Mouse (Mus musculus) myocyte (in vitro differentiated cells): ENCODE data around the gene Gm12789. TPM values are rescaled to one million over a fixed set of nuclear protein-coding genes. Genes with fewer than 3 reads are reported as not detected.
"Not testable (repeated sequence)": the region's sequence is repeated elsewhere in the genome, so short reads cannot be mapped to it uniquely, and the experiment has no call there.

Source experiments
- H3K27me3 ChIP-seq: one replicate; pipeline ENCODE4 v1.6.1; 2011; ENCODE audit not compliant: control insufficient read depth, insufficient read depth, insufficient read length
- H3K36me3 ChIP-seq: one replicate; pipeline ENCODE4 v1.6.1; 2011; ENCODE audit not compliant: control insufficient read depth, insufficient read depth
- H3K4me2 ChIP-seq: one replicate; pipeline ENCODE4 v1.6.1; 2011; ENCODE audit warnings: low read depth, control low read depth
- H3K4me3 ChIP-seq: one replicate; pipeline ENCODE4 v1.5.1; 2011; ENCODE audit warnings: mild to moderate bottlenecking, control low read depth, moderate library complexity
- H3K79me2 ChIP-seq: one replicate; pipeline ENCODE4 v1.6.1; 2011; ENCODE audit not compliant: control insufficient read depth, insufficient read depth
- H3ac ChIP-seq: one replicate; pipeline ENCODE4 v1.6.1; 2011; ENCODE audit not compliant: control insufficient read depth, insufficient read length
- CEBPB ChIP-seq: IDR thresholded peaks from 2 replicates; pipeline ENCODE4 v1.6.1; 2011; ENCODE audit warnings: mild to moderate bottlenecking, moderate library complexity; ENCODE audit not compliant: poor library complexity, insufficient read depth, severe bottlenecking
- E2F4 ChIP-seq: IDR thresholded peaks from one replicate; pipeline ENCODE4 v1.6.1; 2011; ENCODE audit warnings: mild to moderate bottlenecking, control low read depth, moderate library complexity; ENCODE audit not compliant: insufficient read depth
- MAX ChIP-seq: IDR thresholded peaks from one replicate; pipeline ENCODE4 v1.6.1; 2011; ENCODE audit warnings: low read depth, mild to moderate bottlenecking, control low read depth
- MYOD1 ChIP-seq, 3 experiments: IDR thresholded peaks; one replicate each; pipeline ENCODE4 v1.6.1; 2011; ENCODE audit warnings: control low read depth in 2 of 3, low read depth in 2 of 3, mild to moderate bottlenecking in 2 of 3, moderate library complexity in 1 of 3; ENCODE audit not compliant: insufficient read length in 2 of 3, control insufficient read depth in 1 of 3
- MYOG ChIP-seq, 3 experiments: IDR thresholded peaks; one replicate each; pipeline ENCODE4 v1.6.1; 2011; ENCODE audit warnings: control low read depth in 2 of 3, low read depth in 2 of 3, mild to moderate bottlenecking in 2 of 3; ENCODE audit not compliant: insufficient read length in 2 of 3, control insufficient read depth in 1 of 3, insufficient read depth in 1 of 3
- POLR2A ChIP-seq: IDR thresholded peaks from one replicate; pipeline ENCODE4 v1.6.1; 2011; ENCODE audit warnings: low read depth, mild to moderate bottlenecking, control low read depth, moderate library complexity; ENCODE audit not compliant: insufficient read length
- POLR2AphosphoS2 ChIP-seq: IDR thresholded peaks from one replicate; pipeline ENCODE4 v1.6.1; 2011; ENCODE audit warnings: low read depth, control low read depth; ENCODE audit not compliant: insufficient read length
- REST ChIP-seq: IDR thresholded peaks from one replicate; pipeline ENCODE4 v1.6.1; 2011; ENCODE audit warnings: mild to moderate bottlenecking, control low read depth, moderate library complexity; ENCODE audit not compliant: insufficient read depth, insufficient read length
- SRF ChIP-seq: IDR thresholded peaks from one replicate; pipeline ENCODE4 v1.6.1; 2011; ENCODE audit warnings: low read depth; ENCODE audit not compliant: control insufficient read depth, insufficient read length
- TCF12 ChIP-seq: IDR thresholded peaks from one replicate; pipeline ENCODE4 v1.6.1; 2011; ENCODE audit warnings: mild to moderate bottlenecking, control low read depth; ENCODE audit not compliant: poor library complexity, insufficient read depth, severe bottlenecking
- TCF3 ChIP-seq: IDR thresholded peaks from one replicate; pipeline ENCODE4 v1.6.1; 2011; ENCODE audit warnings: low read depth, control low read depth; ENCODE audit not compliant: insufficient read length
- USF1 ChIP-seq: IDR thresholded peaks from one replicate; pipeline ENCODE4 v1.6.1; 2011; ENCODE audit warnings: low read depth, mild to moderate bottlenecking, control low read depth, moderate library complexity
- polyA plus RNA-seq: library from polyadenylated mRNA; unstranded; fragments of >200 nt; fragmentation: generic; extraction: Trizol; gene quantifications from one replicate; pipeline ENCODE4 v1.2.1, GENCODE M21; 2012; ENCODE audit warnings: missing spikeins

Gene Gm12789
- polyA plus RNA-seq, result not detected

DNA sequence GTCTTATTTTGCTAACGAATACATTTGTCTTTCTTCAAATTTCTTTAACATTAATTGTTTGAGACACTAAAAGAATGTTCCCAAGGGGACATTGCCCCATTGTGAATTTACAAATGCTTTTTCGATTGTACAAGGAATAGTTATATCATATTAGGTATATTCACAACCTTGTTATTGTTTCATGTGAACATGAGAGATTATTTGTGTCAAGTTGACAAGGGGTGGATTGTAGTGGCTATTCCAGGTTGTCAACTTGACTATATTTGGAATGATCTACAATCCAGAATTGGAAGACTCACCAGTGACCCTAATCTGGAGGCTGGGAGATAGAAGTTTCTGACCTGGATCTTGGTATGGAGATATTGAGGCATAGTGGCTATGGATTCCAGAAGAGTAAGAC is at the start of gene Gm12789:
TSS of gene Gm12789 (plus strand) at position 301 of the 400 bp plus-strand sequence.
- not testable (repeated sequence) for H3K79me2 ChIP-seq, H3K36me3 ChIP-seq, H3K27me3 ChIP-seq, H3K4me2 ChIP-seq, H3ac ChIP-seq, H3K4me3 ChIP-seq

DNA sequence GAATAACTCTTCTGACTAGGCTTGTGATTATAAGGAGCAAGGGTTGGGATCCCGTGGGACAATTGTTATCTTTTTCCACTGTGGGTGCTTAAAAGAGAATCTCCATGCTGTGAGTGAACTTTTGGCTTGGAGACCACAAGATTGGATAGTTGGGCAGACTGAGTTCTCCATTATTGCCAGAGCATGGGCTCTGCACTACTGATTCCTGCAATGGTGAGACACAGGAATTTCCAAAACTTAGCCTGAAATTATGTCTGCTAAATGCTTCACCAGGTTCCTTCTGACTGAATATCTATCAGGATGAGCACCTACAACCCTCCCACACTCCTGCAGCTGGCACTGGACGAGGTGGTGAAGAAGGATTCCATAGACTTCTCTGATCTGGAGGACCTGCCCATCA is 46.3 kb upstream of the Gm12789 start, which contains the start of gene Gm12794:
TSS of gene Gm12794 (plus strand) at position 301 of the 400 bp plus-strand sequence.
- H3K79me2 ChIP-seq, H3K4me2 ChIP-seq, H3K36me3 ChIP-seq, H3K4me3 ChIP-seq, H3K27me3 ChIP-seq, H3ac ChIP-seq: not testable (repeated sequence)

DNA sequence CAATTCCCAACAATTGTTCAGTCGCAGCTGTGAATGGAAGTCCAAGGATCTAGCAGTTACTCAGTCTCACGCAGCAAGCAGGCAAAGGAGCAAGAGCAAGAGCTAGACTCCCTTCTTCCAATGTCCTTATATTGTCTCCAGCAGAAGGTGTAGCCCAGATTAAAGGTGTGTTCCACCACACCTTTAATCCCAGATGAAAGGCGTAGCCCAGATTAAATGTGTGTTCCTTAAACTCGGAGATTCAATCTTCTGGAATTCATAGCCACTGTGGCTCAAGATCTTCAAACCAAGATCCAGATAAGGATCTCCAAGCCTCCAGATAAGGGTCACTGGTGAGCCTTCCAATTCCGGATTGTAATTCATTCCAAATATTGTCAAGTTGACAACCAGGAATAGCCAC is 5.5 kb upstream of the Gm12789 start, which contains the start of gene Gm12790:
TSS of gene Gm12790 (minus strand) at position 101 of the 400 bp plus-strand sequence.
- not testable (repeated sequence) for H3ac ChIP-seq, H3K4me2 ChIP-seq, H3K27me3 ChIP-seq, H3K79me2 ChIP-seq, H3K4me3 ChIP-seq, H3K36me3 ChIP-seq

DNA sequence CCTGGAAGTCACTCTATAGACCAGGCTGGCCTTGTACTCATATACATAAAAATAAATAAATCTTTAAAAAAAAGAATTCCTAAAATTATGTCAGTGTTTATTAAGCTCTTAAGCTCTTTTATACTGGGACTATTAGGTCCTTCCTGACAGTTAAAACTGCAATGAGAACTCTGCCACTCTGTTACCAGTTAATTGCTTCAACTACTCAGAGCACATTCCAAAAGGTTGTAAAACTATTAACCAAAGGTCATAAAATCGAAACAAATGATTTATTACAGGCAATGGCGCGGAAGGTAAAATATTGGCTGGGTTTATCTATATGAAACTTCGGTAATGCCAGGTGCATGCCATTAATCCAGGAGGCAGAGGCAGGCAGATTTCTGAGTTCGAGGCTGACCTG is 748 bp upstream of the Gm12789 start:
- Histone ChIP-seq H3K4me3 (no peak overlapping the region), H3K79me2 (no peaks in the 10 kb centered on the region), H3K4me2 (no peak overlapping the region), H3ac (no peak overlapping the region), H3K36me3 (no peaks in the 10 kb centered on the region), H3K27me3 (no peaks in the 10 kb centered on the region)
- TF ChIP-seq REST (no peak), SRF (no peak), MYOG (IDR thresholded peaks at IDR 0.05; ENCODE audit: control insufficient read depth in 1 of 3, insufficient read depth in 1 of 3, insufficient read length in 2 of 3, low read depth in 2 of 3) (no peak), CEBPB (no peak), TCF3 (no peak), MYOD1 (IDR thresholded peaks at IDR 0.05; ENCODE audit: control insufficient read depth in 1 of 3, insufficient read length in 2 of 3, low read depth in 2 of 3) (no peak), TCF12 (no peak), E2F4 (no peak), MAX (no peak), POLR2A (no peak), POLR2AphosphoS2 (no peak)

DNA sequence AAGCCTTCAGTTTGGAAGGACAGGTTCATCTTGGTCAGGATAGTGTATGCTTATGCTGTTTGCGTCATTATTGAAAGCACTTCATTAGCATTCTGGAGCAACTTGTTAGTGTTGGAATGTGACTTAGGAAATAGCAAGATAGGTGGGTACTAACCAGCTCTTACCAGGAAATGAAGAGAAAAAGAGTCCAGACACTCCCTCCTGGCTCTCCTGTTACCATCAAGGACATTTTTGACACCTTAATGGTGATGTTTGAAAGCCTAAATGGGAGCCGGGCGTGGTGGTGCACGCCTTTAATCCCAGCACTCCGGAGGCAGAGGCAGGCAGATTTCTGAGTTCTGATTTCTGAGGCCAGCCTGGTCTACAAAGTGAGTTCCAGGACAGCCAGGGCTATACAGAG is 11.0 kb downstream of the Gm12789 start:
- no peak for TF ChIP-seq SRF
- TF ChIP-seq MYOG (IDR thresholded peaks at IDR 0.05; ENCODE audit: control insufficient read depth in 1 of 3, insufficient read depth in 1 of 3, insufficient read length in 2 of 3, low read depth in 2 of 3), result no peak
- no peak for TF ChIP-seq USF1
- no peak for TF ChIP-seq REST
- no peak for TF ChIP-seq TCF12
- TF ChIP-seq TCF3, result no peak
- no peak for TF ChIP-seq E2F4
- no peak for TF ChIP-seq CEBPB
- TF ChIP-seq MYOD1 (IDR thresholded peaks at IDR 0.05; ENCODE audit: control insufficient read depth in 1 of 3, insufficient read length in 2 of 3, low read depth in 2 of 3), result no peak
- TF ChIP-seq POLR2AphosphoS2, result no peak
- no peak for TF ChIP-seq MAX
- TF ChIP-seq POLR2A, result no peak
- Histone ChIP-seq H3K27me3 (no peaks in the 10 kb centered on the region), H3K4me3 (no peak overlapping the region)

DNA sequence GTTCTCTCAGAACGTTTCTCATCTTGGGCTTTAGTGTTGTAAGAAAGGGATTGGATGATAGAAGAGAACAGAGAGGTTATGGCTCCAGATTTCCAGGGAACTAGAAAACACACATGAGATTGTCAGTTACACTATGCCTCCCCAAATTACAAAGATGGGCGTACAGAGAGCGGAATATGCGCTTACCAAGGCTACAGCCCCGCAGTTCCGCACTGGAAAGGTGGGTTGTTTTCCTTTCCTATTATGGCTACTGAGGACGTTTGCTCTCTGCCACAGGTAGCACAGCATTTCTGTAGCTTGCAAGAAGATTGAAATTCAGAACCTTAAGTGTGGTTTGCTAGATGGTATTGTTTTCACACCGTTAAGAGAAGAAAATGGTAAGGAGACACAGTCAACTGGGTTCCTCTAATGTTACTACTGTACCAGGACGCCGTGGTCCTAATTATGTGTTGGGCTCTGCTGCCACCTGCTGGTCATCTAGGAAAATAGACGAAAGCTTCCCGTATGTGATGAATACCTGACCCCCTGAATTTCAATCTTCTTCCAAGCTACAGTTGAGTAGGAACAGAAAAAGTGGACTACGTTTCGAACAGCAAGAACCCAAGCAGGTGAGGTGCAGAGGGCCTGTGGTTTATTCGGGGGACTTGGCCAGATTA is 12.0 kb downstream of the Gm12789 start:
- Histone ChIP-seq H3K79me2 (no peaks in the 10 kb centered on the region), H3ac (no peak overlapping the region), H3K36me3 (no peaks in the 10 kb centered on the region), H3K27me3 (no peaks in the 10 kb centered on the region), H3K4me3 (no peak overlapping the region), H3K4me2 (no peak overlapping the region)
- no peak for TF ChIP-seq POLR2A
- no peak for TF ChIP-seq MYOD1 (IDR thresholded peaks at IDR 0.05; ENCODE audit: control insufficient read depth in 1 of 3, insufficient read length in 2 of 3, low read depth in 2 of 3)

More for the DNA sequence above, 11.0 kb downstream of the Gm12789 start:
- H3K79me2 ChIP-seq, result no peaks in the 10 kb centered on the region
- H3K4me2 ChIP-seq, result no peak overlapping the region
- H3ac ChIP-seq, result no peak overlapping the region
- no peaks in the 10 kb centered on the region for H3K36me3 ChIP-seq
